Mouse (Mus musculus) subcutaneous adipose tissue, adult 2 months (tissue): ENCODE data around the gene Sc5d. TPM values are rescaled to one million over a fixed set of nuclear protein-coding genes. Genes with fewer than 3 reads are reported as not detected.

ENCODE experiments used
- polyA plus RNA-seq: library from polyadenylated mRNA; depleted of rRNA; stranded (reverse); fragments of >200 nt; gene quantifications from 2 replicates; pipeline ENCODE4 v1.2.3, GENCODE M21; 2012; ENCODE audit warnings: low replicate concordance; rRNA removed

Gene Sc5d
- polyA plus RNA-seq, result 165 and 337 TPM in 2 replicates

DNA sequence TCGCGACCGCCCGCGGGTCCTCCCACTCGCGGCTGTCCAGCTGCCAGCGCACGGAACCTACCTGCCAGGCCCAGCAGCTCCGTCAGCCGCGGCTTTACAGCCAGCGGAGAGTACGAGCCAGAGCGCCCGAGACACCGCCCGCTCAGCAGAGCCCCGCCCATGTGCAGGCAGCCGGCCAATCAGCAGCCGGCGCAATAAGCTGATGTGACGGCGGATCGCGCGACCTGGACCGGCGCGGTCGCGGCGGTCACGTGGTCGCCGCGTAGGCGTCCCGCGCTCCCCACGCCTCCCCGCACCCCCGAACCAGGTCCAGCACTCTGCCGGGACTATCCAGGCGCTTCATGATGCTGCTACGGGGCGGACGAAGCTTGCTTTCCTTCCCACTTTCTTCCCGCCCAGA is at the start of gene Sc5d:
Gene Sc5d, minus strand, starts transcription at position 112 of the 400 bp plus-strand sequence.

Other genes starting within 250 kb of the Sc5d start
- 65.9 and 78.9 TPM in 2 replicates for gene Sorl1, start 140.0 kb downstream of the Sc5d start, polyA plus RNA-seq
- gene Tecta, start 135.7 kb upstream of the Sc5d start, polyA plus RNA-seq, result 0.04 and 0.12 TPM in 2 replicates
- 10.6 and 11.5 TPM in 2 replicates for gene Tbcel, start 243.6 kb upstream of the Sc5d start, polyA plus RNA-seq